Mouse (Mus musculus) ES-E14 (cell line): ENCODE results near the gene Zrsr1. TPM values are rescaled to one million over a fixed set of nuclear protein-coding genes. Genes with fewer than 3 reads are reported as not detected.

Source experiments
- DNase-seq: peaks from one replicate; pipeline ENCODE4 v3.0.0-alpha.2; 2013; ENCODE audit warnings: low read depth, low spot score
- H3K27ac ChIP-seq: 2 replicates; pipeline ENCODE4 v1.5.1; 2012; ENCODE audit warnings: low read depth, mild to moderate bottlenecking, low read length, moderate library complexity, mixed read lengths; ENCODE audit not compliant: poor library complexity, insufficient read depth, severe bottlenecking
- H3K36me3 ChIP-seq: 2 replicates; pipeline ENCODE4 v1.6.1; 2012; ENCODE audit warnings: mild to moderate bottlenecking, low read length, moderate library complexity, mixed read lengths; ENCODE audit not compliant: control insufficient read depth, poor library complexity, insufficient read depth, severe bottlenecking
- H3K4me1 ChIP-seq, 2 experiments: fragments of 150-350 bp in 1 of 2; sonication (generic) in 1 of 2; 2 replicates each; pipeline ENCODE4 v1.6.1; 2012; ENCODE audit warnings: low read length in 2 of 2, mild to moderate bottlenecking in 1 of 2, mixed read lengths in 1 of 2; ENCODE audit not compliant: control insufficient read depth in 2 of 2, insufficient read depth in 2 of 2, poor library complexity in 1 of 2
- H3K4me3 ChIP-seq, 2 experiments: fragments of 150-350 bp in 1 of 2; sonication (generic) in 1 of 2; 2 replicates each; pipeline ENCODE4 v1.5.1; 2012; ENCODE audit warnings: low read length in 2 of 2, low read depth in 1 of 2, mild to moderate bottlenecking in 1 of 2, mixed read lengths in 1 of 2; ENCODE audit not compliant: insufficient read depth in 1 of 2, poor library complexity in 1 of 2, severe bottlenecking in 1 of 2
- H3K9ac ChIP-seq: 2 replicates; pipeline ENCODE4 v1.6.1; 2012; ENCODE audit warnings: low read depth, mild to moderate bottlenecking, low read length, mixed read lengths; ENCODE audit not compliant: poor library complexity, insufficient read depth, severe bottlenecking
- H3K9me3 ChIP-seq: fragments of 150-350 bp; sonication (generic); 2 replicates; pipeline ENCODE4 v1.6.1; 2012; ENCODE audit warnings: low read depth, mild to moderate bottlenecking, low read length; ENCODE audit not compliant: control insufficient read depth, insufficient read depth
- CHD2 ChIP-seq: IDR thresholded peaks from 2 replicates; pipeline ENCODE4 v1.6.1; 2014; ENCODE audit warnings: mild to moderate bottlenecking, low read depth, low read length, inconsistent platforms
- HCFC1 ChIP-seq: IDR thresholded peaks from 2 replicates; pipeline ENCODE4 v1.6.1; 2012; ENCODE audit warnings: low read length, inconsistent platforms, borderline replicate concordance; ENCODE audit not compliant: insufficient read depth
- MAFK ChIP-seq: IDR thresholded peaks from 2 replicates; pipeline ENCODE4 v1.6.1; 2014; ENCODE audit warnings: mild to moderate bottlenecking, low read depth, low read length, inconsistent platforms; ENCODE audit not compliant: insufficient read depth
- ZC3H11A ChIP-seq: IDR thresholded peaks from 2 replicates; pipeline ENCODE4 v1.6.1; 2012; ENCODE audit warnings: low read depth, mild to moderate bottlenecking, inconsistent platforms, low read length, borderline replicate concordance
- ZNF384 ChIP-seq: IDR thresholded peaks from 2 replicates; pipeline ENCODE4 v1.6.1; 2012; ENCODE audit warnings: low read depth, low read length, inconsistent platforms
- in situ Hi-C, 2 experiments: fragments of 600-800 bp; cut with MboI; formaldehyde crosslinking; loops; one replicate each; pipeline ENCODE4 v1.15.1; 2025; ENCODE audit warnings: low sequenced_read_pairs in 2 of 2, inconsistent platforms in 1 of 2; ENCODE audit not compliant: unreplicated experiment in 2 of 2
- total RNA-seq: library from RNA; depleted of rRNA; stranded (reverse); fragments of 300-350 nt; gene quantifications from 2 replicates; pipeline ENCODE4 v1.2.3, GENCODE M21; 2012; rRNA removed

Gene Zrsr1
- total RNA-seq, 1 experiment, result 18.0 TPM

DNA sequence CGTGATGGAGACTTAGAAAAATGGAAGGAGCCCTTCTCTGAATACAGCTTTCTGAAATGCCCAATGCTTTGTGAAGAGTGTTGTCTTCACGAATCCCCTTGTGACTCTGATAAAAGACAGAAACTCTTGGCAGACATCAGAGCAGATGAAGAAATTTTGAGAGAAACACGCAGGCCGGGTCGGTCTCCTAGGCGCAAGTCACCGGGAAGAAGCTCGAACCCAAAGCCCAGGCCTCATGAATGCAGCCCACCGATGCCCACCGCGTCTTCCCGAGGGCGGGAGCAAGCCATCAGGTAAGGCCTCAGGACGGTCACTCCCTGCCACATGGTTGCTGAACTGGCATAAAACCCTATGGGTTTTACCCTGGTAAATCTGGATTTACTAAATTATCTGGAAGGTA, 49.0 kb downstream of the Zrsr1 start:
- H3K9me3 ChIP-seq, result no peaks in the 10 kb centered on the region
- TF ChIP-seq MAFK, result no peak
- no peak for TF ChIP-seq ZC3H11A
- DNase-seq, result no peak
- H3K36me3 ChIP-seq, result no peaks in the 10 kb centered on the region
- in situ Hi-C loops, result no loop called here
- H3K27ac ChIP-seq, result no peak overlapping the region
- H3K4me1 ChIP-seq, result no peaks in the 10 kb centered on the region
- 0 out of 4 replicates have a peak overlapping the region, but pooled peaks of 1 of the 2 experiments have one; percentile 18 for H3K4me3 ChIP-seq
- peak overlapping the region; percentile 37; the same call in 1 of the 2 replicates for H3K9ac ChIP-seq

DNA sequence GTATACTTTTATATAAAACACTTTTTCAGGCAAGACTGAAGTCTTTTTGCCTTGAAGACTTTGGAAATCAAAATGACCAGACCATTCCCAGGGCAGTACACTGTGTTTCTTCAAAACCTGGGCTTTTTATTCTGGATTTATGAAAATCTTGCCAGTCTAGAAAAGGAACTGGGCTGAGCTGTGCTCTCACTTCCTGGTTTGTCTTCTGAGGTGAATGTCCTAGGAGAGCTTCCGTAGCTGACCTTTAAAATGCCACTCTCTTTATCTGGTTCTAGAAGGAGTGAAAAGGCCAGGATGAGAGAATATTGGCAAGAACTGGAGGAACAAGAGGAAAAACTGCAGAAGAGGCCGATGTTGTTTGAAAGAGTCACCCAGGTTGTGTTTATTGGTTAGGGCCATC, 51.4 kb downstream of the Zrsr1 start:
- in situ Hi-C loops, result no loop called here

GRCm38 (mm10) chr11:23024169-23024568, 52.4 kb downstream of the Zrsr1 start:
- DNase-seq, result no peak
- H3K9ac ChIP-seq, result no peak overlapping the region
- H3K36me3 ChIP-seq, result no peaks in the 10 kb centered on the region
- H3K27ac ChIP-seq, result no peak overlapping the region
- TF ChIP-seq MAFK, result no peak
- no peak for TF ChIP-seq ZNF384
- TF ChIP-seq HCFC1, result no peak
- no peak for TF ChIP-seq ZC3H11A
- TF ChIP-seq CHD2, result no peak
- in situ Hi-C loops, result no loop called here
- H3K9me3 ChIP-seq, result no peaks in the 10 kb centered on the region
- no peak overlapping the region for H3K4me3 ChIP-seq
- H3K4me1 ChIP-seq, result no peaks in the 10 kb centered on the region

More for the DNA sequence above, 51.4 kb downstream of the Zrsr1 start:
- H3K4me3 ChIP-seq, result no peak overlapping the region
- H3K4me1 ChIP-seq, result no peaks in the 10 kb centered on the region
- no peak overlapping the region for H3K9ac ChIP-seq
- no peak overlapping the region for H3K27ac ChIP-seq
- no peak for TF ChIP-seq ZC3H11A
- TF ChIP-seq CHD2, result no peak
- TF ChIP-seq HCFC1, result no peak
- no peak for TF ChIP-seq MAFK
- TF ChIP-seq ZNF384, result no peak
- H3K36me3 ChIP-seq, result no peaks in the 10 kb centered on the region
- DNase-seq, result no peak
- no peaks in the 10 kb centered on the region for H3K9me3 ChIP-seq

Other genes with a start within 250 kb of the Zrsr1 start
- 25.7 and 52.9 TPM in 2 replicates for gene B3gnt2, start 111.0 kb upstream of the Zrsr1 start, total RNA-seq
- 13.8 and 16.3 TPM in 2 replicates for gene Gm28048, start 10.1 kb downstream of the Zrsr1 start, total RNA-seq
- gene Commd1, start 10.4 kb downstream of the Zrsr1 start, total RNA-seq, result 83.5 and 106 TPM in 2 replicates
- gene Cct4, start 18.5 kb downstream of the Zrsr1 start, total RNA-seq, result 329 and 382 TPM in 2 replicates
- 2.7 and 3.7 TPM in 2 replicates for gene Fam161a, start 35.5 kb downstream of the Zrsr1 start, total RNA-seq